Mouse (Mus musculus): ENCODE measurements around the gene Arid5b. TPM values are rescaled to one million over a fixed set of nuclear protein-coding genes. Genes with fewer than 3 reads are reported as not detected.

The Arid5b gene
- polyA plus RNA-seq, 1 experiment = 4.5 TPM

DNA sequence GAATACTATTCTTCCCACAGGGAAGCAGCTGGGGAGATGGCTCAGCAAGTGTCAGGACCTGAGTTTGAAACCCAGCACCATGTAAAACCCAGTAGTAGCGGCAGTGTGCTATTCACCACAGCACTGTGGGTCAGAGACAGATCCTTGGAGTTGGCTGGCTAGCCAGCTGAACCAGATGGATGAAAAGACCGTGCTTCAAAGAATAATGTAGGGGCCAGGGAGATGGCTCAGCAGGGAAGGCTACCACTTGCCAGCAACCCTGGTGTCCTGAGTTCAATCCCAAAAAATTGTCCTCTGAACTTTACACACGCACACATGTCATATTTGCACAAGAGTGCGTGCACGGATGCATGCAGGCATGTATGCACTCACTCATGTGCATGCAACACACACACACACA lies 164.9 kb downstream of the Arid5b start:
- WGBS = 96% methylated on average over 5 of the region's 5 CpGs
- no peak for DNase-seq (ENCODE audit: low read depth in 1 of 2, low spot score in 2 of 2)
- no peak for TF ChIP-seq POLR2A (IDR thresholded peaks at IDR 0.05; ENCODE audit: low read depth, low read length)
- TF ChIP-seq CTCF (IDR thresholded peaks at IDR 0.05; ENCODE audit: extremely low read depth, insufficient read depth, insufficient read length, insufficient replicate concordance) = no peak
- Histone ChIP-seq H3K27ac (ENCODE audit: insufficient read depth, low read length) (no peak overlapping the region), H3K36me3 (ENCODE audit: control insufficient read depth, insufficient read depth, low read length) (peaks cover 12% of the 10 kb centered on the region), H3K4me1 (ENCODE audit: control insufficient read depth, insufficient read depth, insufficient read length) (no peaks in the 10 kb centered on the region), H3K27me3 (ENCODE audit: control insufficient read depth, insufficient read depth, low read length) (no peaks in the 10 kb centered on the region), H3K4me3 (ENCODE audit: extremely low read depth, insufficient read depth, insufficient read length) (no peak overlapping the region)

GRCm38 (mm10) chr10:68112983-68113382 lies 165.6 kb downstream of the Arid5b start:
- 92% methylated on average over 8 of the region's 8 CpGs for WGBS
- Histone ChIP-seq H3K27ac (ENCODE audit: insufficient read depth, low read length) (no peak overlapping the region), H3K27me3 (ENCODE audit: control insufficient read depth, insufficient read depth, low read length) (no peaks in the 10 kb centered on the region), H3K4me1 (ENCODE audit: control insufficient read depth, insufficient read depth, insufficient read length) (no peaks in the 10 kb centered on the region), H3K4me3 (ENCODE audit: extremely low read depth, insufficient read depth, insufficient read length) (no peak overlapping the region), H3K36me3 (ENCODE audit: control insufficient read depth, insufficient read depth, low read length) (peaks cover 13% of the 10 kb centered on the region)
- TF ChIP-seq POLR2A (IDR thresholded peaks at IDR 0.05; ENCODE audit: low read depth, low read length) (no peak), CTCF (IDR thresholded peaks at IDR 0.05; ENCODE audit: extremely low read depth, insufficient read depth, insufficient read length, insufficient replicate concordance) (no peak)
- DNase-seq (ENCODE audit: low read depth in 1 of 2, low spot score in 2 of 2) = no peak

DNA sequence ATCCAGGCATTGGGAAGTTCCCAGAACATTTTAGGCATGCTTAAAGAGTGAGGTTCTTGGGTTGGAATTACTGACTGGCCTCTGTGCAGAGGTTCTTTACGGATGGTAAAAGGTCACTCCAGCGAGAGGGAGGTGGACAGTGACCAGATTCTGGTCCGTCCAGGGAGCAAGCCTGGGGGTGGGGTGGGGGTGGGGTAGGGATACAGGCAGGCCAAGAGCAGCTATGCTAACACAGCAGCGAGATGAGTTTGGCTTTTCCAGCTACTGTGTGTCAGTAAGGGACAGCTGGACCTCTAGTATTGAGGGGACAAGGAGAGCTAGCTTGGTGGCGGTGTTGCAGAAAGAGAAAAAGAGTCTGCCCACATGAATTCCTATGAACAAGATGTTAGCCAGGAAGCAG lies 167.9 kb downstream of the Arid5b start:
- no peaks in the 10 kb centered on the region for H3K27me3 ChIP-seq (ENCODE audit: control insufficient read depth, insufficient read depth, low read length)
- TF ChIP-seq CTCF (IDR thresholded peaks at IDR 0.05; ENCODE audit: extremely low read depth, insufficient read depth, insufficient read length, insufficient replicate concordance) = no peak
- no peak for TF ChIP-seq POLR2A (IDR thresholded peaks at IDR 0.05; ENCODE audit: low read depth, low read length)
- H3K4me3 ChIP-seq (ENCODE audit: extremely low read depth, insufficient read depth, insufficient read length) = no peak overlapping the region
- no peak overlapping the region for H3K27ac ChIP-seq (ENCODE audit: insufficient read depth, low read length)
- 83% methylated on average over 5 of the region's 5 CpGs for WGBS
- peaks cover 10% of the 10 kb centered on the region for H3K36me3 ChIP-seq (ENCODE audit: control insufficient read depth, insufficient read depth, low read length)
- DNase-seq (ENCODE audit: low read depth in 1 of 2, low spot score in 2 of 2) = no peak
- no peaks in the 10 kb centered on the region for H3K4me1 ChIP-seq (ENCODE audit: control insufficient read depth, insufficient read depth, insufficient read length)

DNA sequence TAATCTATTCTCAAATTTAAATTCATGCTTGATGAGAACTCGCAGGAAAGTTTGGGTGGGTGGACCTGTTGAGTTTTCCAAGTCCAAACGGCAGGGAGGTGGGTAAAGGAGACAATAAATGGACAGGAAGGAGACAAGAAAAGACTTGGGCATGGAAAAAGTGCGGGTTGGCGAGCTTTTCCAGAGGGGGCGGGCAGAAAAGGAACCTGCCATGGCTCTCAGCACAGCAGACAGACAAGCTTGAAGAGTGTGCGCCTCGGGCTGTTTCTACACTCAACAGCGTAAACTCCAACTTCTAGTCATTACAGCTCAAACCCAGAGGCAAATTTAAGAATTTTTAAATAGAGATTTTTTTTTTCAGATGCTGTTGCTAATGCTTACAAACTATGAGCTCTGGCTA lies 168.4 kb downstream of the Arid5b start:
- peaks cover 10% of the 10 kb centered on the region for H3K36me3 ChIP-seq (ENCODE audit: control insufficient read depth, insufficient read depth, low read length)
- H3K4me1 ChIP-seq (ENCODE audit: control insufficient read depth, insufficient read depth, insufficient read length) = 0 out of 2 replicates have a peak, but pooled peaks cover 2% of the 10 kb centered on the region
- 88% methylated on average over 8 of the region's 8 CpGs for WGBS
- no peak overlapping the region for H3K27ac ChIP-seq (ENCODE audit: insufficient read depth, low read length)
- DNase-seq (ENCODE audit: low read depth in 1 of 2, low spot score in 2 of 2) = no peak
- TF ChIP-seq CTCF (IDR thresholded peaks at IDR 0.05; ENCODE audit: extremely low read depth, insufficient read depth, insufficient read length, insufficient replicate concordance) = no peak
- TF ChIP-seq POLR2A (IDR thresholded peaks at IDR 0.05; ENCODE audit: low read depth, low read length) = no peak
- H3K4me3 ChIP-seq (ENCODE audit: extremely low read depth, insufficient read depth, insufficient read length) = no peak overlapping the region
- no peaks in the 10 kb centered on the region for H3K27me3 ChIP-seq (ENCODE audit: control insufficient read depth, insufficient read depth, low read length)

DNA sequence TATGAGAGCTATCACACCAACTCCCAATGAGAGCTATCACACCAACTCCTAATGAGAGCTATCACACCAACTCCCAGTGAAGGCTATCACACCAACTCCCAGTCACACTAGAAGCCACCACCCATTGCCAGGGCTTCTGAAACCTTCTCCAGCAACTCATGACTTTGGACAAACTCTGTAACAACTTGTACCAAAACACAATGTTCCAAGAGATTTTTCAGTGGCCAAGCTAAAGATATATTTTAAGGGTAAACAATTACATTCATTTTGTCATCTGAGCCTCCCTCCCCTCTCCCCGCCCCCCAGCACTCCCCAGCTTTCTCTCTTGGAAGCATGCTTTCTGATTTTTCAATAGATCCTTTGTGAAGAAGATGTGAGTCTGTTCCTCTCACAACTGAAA lies 168.9 kb downstream of the Arid5b start:
- peaks cover 10% of the 10 kb centered on the region for H3K36me3 ChIP-seq (ENCODE audit: control insufficient read depth, insufficient read depth, low read length)
- H3K27me3 ChIP-seq (ENCODE audit: control insufficient read depth, insufficient read depth, low read length) = no peaks in the 10 kb centered on the region
- peaks cover 3% of the 10 kb centered on the region; the same call in 1 of the 2 replicates for H3K4me1 ChIP-seq (ENCODE audit: control insufficient read depth, insufficient read depth, insufficient read length)
- no peak overlapping the region for H3K4me3 ChIP-seq (ENCODE audit: extremely low read depth, insufficient read depth, insufficient read length)
- 94% methylated on average over 1 of the region's 1 CpGs for WGBS
- TF ChIP-seq POLR2A (IDR thresholded peaks at IDR 0.05; ENCODE audit: low read depth, low read length) (no peak), CTCF (IDR thresholded peaks at IDR 0.05; ENCODE audit: extremely low read depth, insufficient read depth, insufficient read length, insufficient replicate concordance) (no peak)
- DNase-seq (ENCODE audit: low read depth in 1 of 2, low spot score in 2 of 2) = no peak
- H3K27ac ChIP-seq (ENCODE audit: insufficient read depth, low read length) = no peak overlapping the region

- DNase-seq (ENCODE audit: low read depth in 1 of 2, low spot score in 2 of 2) = no peak
- Histone ChIP-seq H3K27ac (ENCODE audit: insufficient read depth, low read length) (no peak overlapping the region), H3K4me1 (ENCODE audit: control insufficient read depth, insufficient read depth, insufficient read length) (peaks cover 6% of the 10 kb centered on the region; the same call in 1 of the 2 replicates)
Measured at GRCm38 (mm10) chr10:68107716-68108115, 170.8 kb downstream of the Arid5b start.

DNA sequence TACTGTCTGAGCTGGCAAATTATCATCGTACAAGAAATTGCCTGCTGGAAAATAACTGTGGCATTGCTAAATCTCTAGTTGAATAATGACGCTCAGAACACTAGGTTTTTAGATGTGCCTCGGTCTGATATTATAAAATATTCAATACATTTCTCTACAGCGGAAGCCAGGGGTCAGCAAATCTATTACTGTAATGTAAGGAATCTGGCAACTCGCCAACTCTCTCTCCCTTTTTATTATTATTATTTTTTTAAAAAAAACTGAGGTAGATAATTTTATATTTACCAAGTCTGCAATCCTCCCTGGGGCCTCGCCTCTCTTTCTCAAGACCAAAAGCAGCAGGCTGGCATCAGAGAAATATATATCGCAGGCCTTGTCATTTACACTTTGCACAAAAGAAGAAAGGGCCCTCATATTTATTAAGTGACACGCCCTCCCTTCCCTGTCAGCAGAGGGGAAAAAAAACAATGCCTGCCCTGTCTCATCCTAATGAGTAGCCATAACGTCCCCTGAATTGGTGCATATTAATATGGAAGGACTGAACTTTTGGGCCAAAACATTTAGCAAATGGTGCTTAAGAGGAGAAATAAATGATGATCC lies 172.1 kb downstream of the Arid5b start:
- Histone ChIP-seq H3K27ac (ENCODE audit: insufficient read depth, low read length) (no peak overlapping the region), H3K4me3 (ENCODE audit: extremely low read depth, insufficient read depth, insufficient read length) (no peak overlapping the region), H3K36me3 (ENCODE audit: control insufficient read depth, insufficient read depth, low read length) (peaks cover 6% of the 10 kb centered on the region), H3K4me1 (ENCODE audit: control insufficient read depth, insufficient read depth, insufficient read length) (peaks cover 6% of the 10 kb centered on the region; the same call in 1 of the 2 replicates), H3K27me3 (ENCODE audit: control insufficient read depth, insufficient read depth, low read length) (no peaks in the 10 kb centered on the region)
- no peak for TF ChIP-seq POLR2A (IDR thresholded peaks at IDR 0.05; ENCODE audit: low read depth, low read length)
- TF ChIP-seq CTCF (IDR thresholded peaks at IDR 0.05; ENCODE audit: extremely low read depth, insufficient read depth, insufficient read length, insufficient replicate concordance) = no peak
- DNase-seq (ENCODE audit: low read depth in 1 of 2, low spot score in 2 of 2) = no peak
- 89% methylated on average over 9 of the region's 9 CpGs for WGBS

More at GRCm38 (mm10) chr10:68107716-68108115, 170.8 kb downstream of the Arid5b start:
- Histone ChIP-seq H3K36me3 (ENCODE audit: control insufficient read depth, insufficient read depth, low read length) (peaks cover 3% of the 10 kb centered on the region; the same call in 1 of the 2 replicates), H3K27me3 (ENCODE audit: control insufficient read depth, insufficient read depth, low read length) (no peaks in the 10 kb centered on the region), H3K4me3 (ENCODE audit: extremely low read depth, insufficient read depth, insufficient read length) (no peak overlapping the region)
- WGBS = 89% methylated on average over 6 of the region's 6 CpGs
- no peak for TF ChIP-seq POLR2A (IDR thresholded peaks at IDR 0.05; ENCODE audit: low read depth, low read length)
- TF ChIP-seq CTCF (IDR thresholded peaks at IDR 0.05; ENCODE audit: extremely low read depth, insufficient read depth, insufficient read length, insufficient replicate concordance) = no peak
